ENCODE assay signal across 27 mouse cellular contexts in the genomic region with DNA sequence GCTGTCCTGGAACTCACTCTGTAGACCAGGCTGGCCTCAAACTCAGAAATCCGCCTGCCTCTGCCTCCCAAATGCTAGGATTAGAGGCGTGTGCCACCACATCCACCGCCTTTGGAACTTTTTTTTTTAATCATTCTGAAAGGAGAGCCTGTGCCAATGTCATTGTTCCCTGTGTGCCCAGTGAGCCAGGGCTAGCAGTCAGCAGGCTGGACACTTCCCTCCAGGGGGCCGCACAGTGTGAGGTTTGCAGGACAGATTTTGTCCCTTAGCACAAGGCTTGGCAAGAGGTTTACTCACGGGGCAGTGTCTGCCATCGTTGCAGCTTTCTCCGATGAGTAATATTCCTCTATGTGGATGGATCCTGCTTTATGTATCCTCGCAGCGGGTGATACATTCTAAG.
"Had no signal": no experiment of that assay in that cellular context is flagged by ENCODE, and none has a peak within 500 bp of the region (broad histone marks: within the 10 kb centered on the region; RNA-seq: fewer than 3 reads in every experiment).

No protein-coding gene starts in this region.

- H3K9me3 ChIP-seq: heart, embryonic 13.5 days; heart, embryonic 15.5 days; hindbrain, embryonic 12.5 days; kidney, embryonic 15.5 days; limb, embryonic 13.5 days; limb, embryonic 15.5 days; liver, embryonic 12.5 days had no signal

- ATAC-seq: hindbrain, embryonic 16.5 days; intestine, embryonic 16.5 days; liver, embryonic 12.5 days had no signal

- H3K36me3 ChIP-seq: heart, embryonic 13.5 days; heart, embryonic 15.5 days; hindbrain, embryonic 12.5 days; kidney, embryonic 15.5 days; liver, embryonic 12.5 days had no signal

- H3K27me3 ChIP-seq: heart, embryonic 13.5 days; heart, embryonic 15.5 days; hindbrain, embryonic 12.5 days; kidney, embryonic 15.5 days; limb, embryonic 13.5 days; limb, embryonic 15.5 days had no signal

- H3K9ac ChIP-seq: heart, embryonic 13.5 days; heart, embryonic 15.5 days; hindbrain, embryonic 12.5 days; hindbrain, embryonic 14.5 days; kidney, embryonic 15.5 days; limb, embryonic 13.5 days; limb, embryonic 15.5 days; liver, embryonic 12.5 days; liver, embryonic 14.5 days had no signal

- H3K27ac ChIP-seq: heart, adult 2 months; heart, embryonic 13.5 days; heart, embryonic 15.5 days; hindbrain, embryonic 14.5 days; kidney, embryonic 15.5 days; kidney, postnatal 0 days; limb, embryonic 13.5 days; limb, embryonic 15.5 days; liver, embryonic 12.5 days; liver, embryonic 14.5 days had no signal

- H3K4me2 ChIP-seq: heart, embryonic 11.5 days; heart, embryonic 13.5 days; heart, embryonic 15.5 days; hindbrain, embryonic 12.5 days; hindbrain, embryonic 14.5 days; kidney, embryonic 15.5 days; limb, embryonic 13.5 days; limb, embryonic 15.5 days; liver, embryonic 12.5 days had no signal

- DNase-seq: gastrocnemius, postnatal 14 days; gastrocnemius, postnatal 36 days; heart, adult 11 months; heart, adult 2 months; heart, postnatal 14 days; heart, postnatal 36 days; kidney, adult 11 months; kidney, adult 2 months; kidney, adult 9 months; kidney, postnatal 14 days; kidney, postnatal 36 days; layer of hippocampus, adult 9-11 months; layer of hippocampus, postnatal 36 days; left cerebral cortex, postnatal 4 days had no signal

- H3K4me3 ChIP-seq: heart, adult 2 months; heart, embryonic 13.5 days; heart, embryonic 15.5 days; hindbrain, embryonic 12.5 days; kidney, embryonic 15.5 days; limb, embryonic 13.5 days; limb, embryonic 15.5 days; liver, embryonic 12.5 days had no signal
